Mouse (Mus musculus): ENCODE results near the gene Pdss2. TPM values are rescaled to one million over a fixed set of nuclear protein-coding genes. Genes with fewer than 3 reads are reported as not detected.
"Not testable (repeated sequence)": the region's sequence is repeated elsewhere in the genome, so short reads cannot be mapped to it uniquely, and the experiment has no call there.

Pdss2 gene
- total and polyA plus RNA-seq, 2 experiments from 2014 or later = 18.4 to 21.1 TPM

DNA sequence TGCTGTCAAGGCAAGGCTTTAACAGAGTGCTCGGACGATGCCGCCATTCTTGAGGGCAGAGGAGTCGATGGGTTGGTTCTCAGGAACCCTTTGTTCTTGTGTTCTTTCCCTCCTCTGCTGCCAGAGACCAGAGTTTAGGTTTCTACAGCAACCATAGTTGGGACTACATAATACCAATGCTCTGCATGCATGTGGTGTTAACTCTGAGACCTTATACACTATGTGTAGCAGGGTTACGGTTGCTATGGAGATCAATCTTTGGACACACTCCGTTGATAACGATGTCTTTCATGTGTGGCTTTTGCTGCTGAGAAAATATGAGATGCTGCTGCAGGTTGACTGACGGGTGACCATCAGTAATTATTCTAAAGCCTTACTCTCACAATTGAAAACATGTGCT lies 20.9 kb downstream of the Pdss2 start:
- Histone ChIP-seq H3K27me3 (ENCODE audit: insufficient read depth, low read length) (no peaks in the 10 kb centered on the region), H3K4me1 (ENCODE audit: insufficient read depth) (no peaks in the 10 kb centered on the region), H3K9me3 (ENCODE audit: low read length) (no peaks in the 10 kb centered on the region), H3K9ac (no peak overlapping the region), H3K4me3 (ENCODE audit: low read depth, low read length) (no peak overlapping the region), H3K4me2 (ENCODE audit: low read depth) (no peak overlapping the region), H3K36me3 (ENCODE audit: insufficient read depth) (no peaks in the 10 kb centered on the region), H3K27ac (ENCODE audit: low read depth, low read length) (no peak overlapping the region)
- ATAC-seq = peak; percentile 71
- WGBS = 51% methylated on average over 8 of the region's 8 CpGs
- peak; percentile 16 for DNase-seq
- TF ChIP-seq CTCF (IDR thresholded peaks at IDR 0.05; ENCODE audit: low read depth) = no peak

DNA sequence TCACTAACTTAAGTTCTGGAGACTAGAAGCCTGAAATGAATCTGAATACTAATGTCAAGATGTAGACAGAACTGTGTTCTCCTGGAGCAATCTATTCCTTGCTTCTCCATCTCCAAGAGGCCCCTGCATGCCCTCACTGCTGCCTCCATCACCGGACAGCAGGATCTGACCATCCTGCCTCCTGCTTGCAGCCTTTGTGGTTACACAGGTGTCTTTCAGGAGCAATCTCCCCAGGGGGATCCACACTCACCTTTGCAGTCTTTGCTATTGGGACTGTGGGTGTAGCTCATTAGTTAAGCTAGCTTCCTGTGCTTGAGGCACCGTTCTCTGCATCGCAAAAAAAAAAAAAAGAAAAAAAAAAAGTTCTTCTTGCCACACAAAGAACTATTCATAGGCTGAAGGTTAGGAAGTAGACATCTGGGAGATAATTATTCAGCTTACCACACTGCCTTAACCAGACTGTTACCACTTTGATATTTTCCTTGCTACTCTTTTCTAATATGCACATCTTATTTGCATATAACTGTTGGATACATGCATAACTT lies 23.0 kb downstream of the Pdss2 start:
- WGBS = 15% methylated on average over 3 of the region's 3 CpGs
- DNase-seq (no peak), ATAC-seq (no peak)
- Histone ChIP-seq H3K36me3 (ENCODE audit: insufficient read depth) (no peaks in the 10 kb centered on the region), H3K4me1 (ENCODE audit: insufficient read depth) (no peaks in the 10 kb centered on the region), H3K9me3 (ENCODE audit: low read length) (no peaks in the 10 kb centered on the region), H3K4me2 (ENCODE audit: low read depth) (no peak overlapping the region), H3K9ac (no peak overlapping the region), H3K4me3 (ENCODE audit: low read depth, low read length) (no peak overlapping the region), H3K27ac (ENCODE audit: low read depth, low read length) (no peak overlapping the region), H3K27me3 (ENCODE audit: insufficient read depth, low read length) (no peaks in the 10 kb centered on the region)
- no peak for TF ChIP-seq CTCF (IDR thresholded peaks at IDR 0.05; ENCODE audit: low read depth)

GRCm38 (mm10) chr10:43245461-43246200 lies 24.3 kb downstream of the Pdss2 start:
- Histone ChIP-seq H3K9ac (no peak overlapping the region), H3K9me3 (ENCODE audit: low read length) (no peaks in the 10 kb centered on the region), H3K27ac (ENCODE audit: low read depth, low read length) (no peak overlapping the region), H3K4me2 (ENCODE audit: low read depth) (no peak overlapping the region), H3K4me3 (ENCODE audit: low read depth, low read length) (no peak overlapping the region), H3K4me1 (ENCODE audit: insufficient read depth) (no peaks in the 10 kb centered on the region), H3K27me3 (ENCODE audit: insufficient read depth, low read length) (no peaks in the 10 kb centered on the region), H3K36me3 (ENCODE audit: insufficient read depth) (no peaks in the 10 kb centered on the region)
- TF ChIP-seq CTCF (IDR thresholded peaks at IDR 0.05; ENCODE audit: low read depth) = no peak
- DNase-seq (no peak), ATAC-seq (no peak)
- 31% methylated on average over 17 of the region's 17 CpGs for WGBS

GRCm38 (mm10) chr10:43247994-43248393 lies 26.7 kb downstream of the Pdss2 start:
- 30% methylated on average over 5 of the region's 5 CpGs for WGBS
- H3K9ac ChIP-seq = no peak overlapping the region
- no peak for TF ChIP-seq CTCF (IDR thresholded peaks at IDR 0.05; ENCODE audit: low read depth)
- no peak overlapping the region for H3K4me2 ChIP-seq (ENCODE audit: low read depth)
- H3K4me1 ChIP-seq (ENCODE audit: insufficient read depth) = no peaks in the 10 kb centered on the region
- ATAC-seq = no peak; the same call in 1 of the 2 replicates
- H3K27me3 ChIP-seq (ENCODE audit: insufficient read depth, low read length) = no peaks in the 10 kb centered on the region
- peak; percentile 16 for DNase-seq
- no peak overlapping the region for H3K27ac ChIP-seq (ENCODE audit: low read depth, low read length)
- H3K4me3 ChIP-seq (ENCODE audit: low read depth, low read length) = no peak overlapping the region
- H3K36me3 ChIP-seq (ENCODE audit: insufficient read depth) = no peaks in the 10 kb centered on the region
- no peaks in the 10 kb centered on the region for H3K9me3 ChIP-seq (ENCODE audit: low read length)

GRCm38 (mm10) chr10:43252324-43252723 lies 31.0 kb downstream of the Pdss2 start:
- Histone ChIP-seq H3K4me1 (ENCODE audit: insufficient read depth) (no peaks in the 10 kb centered on the region), H3K27ac (ENCODE audit: low read depth, low read length) (no peak overlapping the region), H3K27me3 (ENCODE audit: insufficient read depth, low read length) (no peaks in the 10 kb centered on the region), H3K36me3 (ENCODE audit: insufficient read depth) (no peaks in the 10 kb centered on the region), H3K4me2 (ENCODE audit: low read depth) (no peak overlapping the region), H3K9ac (no peak overlapping the region), H3K9me3 (ENCODE audit: low read length) (no peaks in the 10 kb centered on the region), H3K4me3 (ENCODE audit: low read depth, low read length) (no peak overlapping the region)
- no peak for DNase-seq
- 71% methylated on average over 4 of the region's 4 CpGs for WGBS
- ATAC-seq = no peak
- no peak for TF ChIP-seq CTCF (IDR thresholded peaks at IDR 0.05; ENCODE audit: low read depth)

DNA sequence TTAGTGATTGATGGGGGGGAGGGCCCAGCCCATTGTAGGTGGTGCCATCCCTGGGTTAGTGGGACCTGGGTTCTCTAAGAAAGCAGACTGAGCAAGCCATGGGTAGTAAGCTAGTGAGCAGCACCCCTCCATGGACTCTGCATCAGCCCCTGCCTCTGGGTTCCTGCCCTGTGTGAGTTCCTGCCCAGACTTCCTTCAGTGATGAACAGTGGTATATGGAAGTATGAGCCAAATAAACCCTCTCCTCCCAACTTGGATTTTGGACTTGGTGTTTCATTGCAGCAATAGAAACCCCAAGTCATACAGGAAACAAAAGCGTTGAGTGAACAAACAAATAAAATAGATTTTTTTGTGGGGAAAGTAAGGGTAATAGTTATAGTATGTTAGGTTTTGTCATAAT lies 35.7 kb downstream of the Pdss2 start:
- not testable (repeated sequence) for DNase-seq; H3K27ac ChIP-seq (ENCODE audit: low read depth, low read length); H3K9ac ChIP-seq; H3K4me2 ChIP-seq (ENCODE audit: low read depth); H3K4me3 ChIP-seq (ENCODE audit: low read depth, low read length); ATAC-seq; H3K27me3 ChIP-seq (ENCODE audit: insufficient read depth, low read length); H3K9me3 ChIP-seq (ENCODE audit: low read length); H3K4me1 ChIP-seq (ENCODE audit: insufficient read depth); H3K36me3 ChIP-seq (ENCODE audit: insufficient read depth)
- no CpG with 5 or more reads among the region's 1 CpGs for WGBS

DNA sequence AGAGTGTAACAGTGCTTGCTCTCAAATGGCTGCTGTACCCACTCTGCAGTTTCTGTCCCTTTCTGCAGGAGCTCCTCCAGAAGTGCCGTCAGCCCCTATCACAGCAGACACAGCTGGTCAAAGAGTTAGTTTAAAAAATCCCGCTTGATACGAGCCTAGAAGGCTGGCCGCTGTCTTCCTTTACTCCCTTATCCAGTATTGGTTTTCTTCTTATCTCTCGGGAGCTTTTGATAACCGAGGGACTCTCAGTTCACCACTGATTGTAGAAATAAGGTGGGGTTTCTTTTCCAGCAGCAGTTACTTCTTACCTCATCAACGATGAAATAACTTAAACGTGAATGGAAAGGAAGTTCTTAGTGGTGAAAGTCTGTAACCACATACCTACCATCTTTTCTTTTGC lies 36.2 kb downstream of the Pdss2 start:
- DNase-seq; H3K4me2 ChIP-seq (ENCODE audit: low read depth); ATAC-seq; H3K4me3 ChIP-seq (ENCODE audit: low read depth, low read length); H3K36me3 ChIP-seq (ENCODE audit: insufficient read depth); H3K9ac ChIP-seq; H3K9me3 ChIP-seq (ENCODE audit: low read length); H3K27ac ChIP-seq (ENCODE audit: low read depth, low read length); H3K4me1 ChIP-seq (ENCODE audit: insufficient read depth); H3K27me3 ChIP-seq (ENCODE audit: insufficient read depth, low read length): not testable (repeated sequence)
- WGBS = 94% methylated on average over 8 of the region's 8 CpGs
